Mouse (Mus musculus) kidney, embryonic 16.5 days (tissue): ENCODE measurements around the gene Gm26558. TPM values are rescaled to one million over a fixed set of nuclear protein-coding genes. Genes with fewer than 3 reads are reported as not detected.

Source experiments
- ATAC-seq: fragments of 200-750 bp; cut with Nextera tagmentation; 2 replicates; pipeline ENCODE4 v1.8.0; 2017; ENCODE audit warnings: moderate TSS enrichment; ENCODE audit not compliant: low FRiP score, low TSS enrichment
- H3K27ac ChIP-seq: fragments of 300-500 bp; sonication (generic); 2 replicates; pipeline ENCODE4 v1.5.1; 2014; ENCODE audit warnings: low read length
- H3K27me3 ChIP-seq: fragments of 300-500 bp; sonication (generic); 2 replicates; pipeline ENCODE4 v1.6.1; 2014; ENCODE audit warnings: low read length, control low read depth, mixed read lengths; ENCODE audit not compliant: insufficient read depth
- H3K36me3 ChIP-seq: fragments of 300-500 bp; sonication (generic); 2 replicates; pipeline ENCODE4 v1.6.1; 2014; ENCODE audit warnings: low read length, control low read depth, mixed read lengths; ENCODE audit not compliant: insufficient read depth
- H3K4me1 ChIP-seq: fragments of 300-500 bp; sonication (generic); 2 replicates; pipeline ENCODE4 v1.6.1; 2014; ENCODE audit warnings: low read length, control low read depth, mixed read lengths; ENCODE audit not compliant: insufficient read depth
- H3K4me2 ChIP-seq: fragments of 300-500 bp; sonication (generic); replicated peaks from 2 replicates; pipeline ENCODE4 v1.6.1; 2014; ENCODE audit warnings: low read depth, low read length
- H3K4me3 ChIP-seq: fragments of 300-500 bp; sonication (generic); 2 replicates; pipeline ENCODE4 v1.5.1; 2014; ENCODE audit warnings: mild to moderate bottlenecking, low read length
- H3K9ac ChIP-seq: fragments of 300-500 bp; sonication (generic); replicated peaks from 2 replicates; pipeline ENCODE4 v1.6.1; 2014; ENCODE audit warnings: low read length
- H3K9me3 ChIP-seq: fragments of 300-500 bp; sonication (generic); 2 replicates; pipeline ENCODE4 v1.6.1; 2016; ENCODE audit warnings: low read length, control low read depth
- WGBS: fragments of 180-500 bp; shearing (Covaris S2); extraction: QIAGEN DNeasy Blood & Tissue Kit; methylation state at CpG from one replicate; pipeline ENCODE4 v1.1.7; 2014; 5-methylcytosine and 5-hydroxymethylcytosine counted together
- polyA plus RNA-seq: library from polyadenylated mRNA; unstranded; fragments of >200 nt; fragmentation: Nextera tagmentation; extraction: Ambion mirVana; gene quantifications from 2 replicates; pipeline ENCODE4 v1.2.1, GENCODE M21; 2015

Gene Gm26558
- polyA plus RNA-seq, 1 experiment from 2014 or later, result 4.0 TPM

DNA sequence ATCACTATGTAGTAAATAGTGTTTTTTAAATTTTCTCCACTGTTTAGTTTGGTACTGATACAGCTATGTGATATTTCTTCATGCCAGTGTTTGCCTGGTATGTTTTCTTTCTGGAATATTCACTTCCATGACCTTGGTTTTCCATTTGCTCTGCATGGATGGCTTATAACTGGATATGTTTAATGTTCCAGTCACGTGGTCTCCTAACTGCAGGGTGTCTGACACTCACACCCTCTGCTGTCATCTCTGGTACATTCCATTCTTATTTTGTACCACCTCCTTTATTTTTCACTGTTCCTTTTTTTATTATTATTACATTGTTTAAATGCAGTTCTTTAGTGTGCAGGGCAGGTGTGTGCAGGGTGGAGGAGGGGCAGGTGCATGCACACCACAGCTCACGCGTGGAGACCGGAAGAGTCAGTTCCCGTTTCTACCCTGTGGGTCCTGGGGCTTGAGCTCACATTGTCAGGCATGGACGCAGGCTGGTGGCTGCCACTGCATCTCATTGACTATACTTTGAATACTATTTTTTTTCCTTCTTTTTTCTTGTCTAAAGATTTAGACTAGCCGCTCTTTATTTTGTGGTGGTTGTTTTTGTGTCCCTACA is 47.1 kb downstream of the Gm26558 start:
- no peak overlapping the region for H3K9ac ChIP-seq
- H3K4me2 ChIP-seq, result no peak overlapping the region
- H3K27ac ChIP-seq, result no peak overlapping the region
- no peak overlapping the region for H3K4me3 ChIP-seq
- 80% methylated on average over 7 of the region's 7 CpGs for WGBS
- no peaks in the 10 kb centered on the region for H3K9me3 ChIP-seq
- no peaks in the 10 kb centered on the region for H3K36me3 ChIP-seq
- no peaks in the 10 kb centered on the region for H3K27me3 ChIP-seq
- ATAC-seq, result no peak
- H3K4me1 ChIP-seq, result no peaks in the 10 kb centered on the region

Other genes with a start within 250 kb of the Gm26558 start
- 1.9 and 2.1 TPM in 2 replicates for gene Sp5, start 187.2 kb downstream of the Gm26558 start, polyA plus RNA-seq
- 2.6 and 2.7 TPM in 2 replicates for gene Erich2, start 153.3 kb downstream of the Gm26558 start, polyA plus RNA-seq
- 0.11 and 0.28 TPM in 2 replicates for gene Gad1, start 109.0 kb downstream of the Gm26558 start, polyA plus RNA-seq
- gene Gorasp2, start 532 bp downstream of the Gm26558 start, polyA plus RNA-seq, result 176 and 182 TPM in 2 replicates
- gene Tlk1, start 163.6 kb upstream of the Gm26558 start, polyA plus RNA-seq, result 25.0 and 28.6 TPM in 2 replicates